Mouse (Mus musculus) hindlimb bud, embryonic 11.5 days (tissue): Measurements from ENCODE around the gene Atat1.
A peak's percentile ranks its signal among the peaks of the same experiment; 100 is the strongest.
"Not testable (repeated sequence)": the region's sequence is repeated elsewhere in the genome, so short reads cannot be mapped to it uniquely, and the experiment has no call there.

ENCODE experiments used
- DNase-seq: peaks from one replicate; pipeline ENCODE4 v3.0.0-alpha.2; 2012; ENCODE audit warnings: low read depth, low spot score; ENCODE audit errors: extremely low spot score

The Atat1 gene

DNA sequence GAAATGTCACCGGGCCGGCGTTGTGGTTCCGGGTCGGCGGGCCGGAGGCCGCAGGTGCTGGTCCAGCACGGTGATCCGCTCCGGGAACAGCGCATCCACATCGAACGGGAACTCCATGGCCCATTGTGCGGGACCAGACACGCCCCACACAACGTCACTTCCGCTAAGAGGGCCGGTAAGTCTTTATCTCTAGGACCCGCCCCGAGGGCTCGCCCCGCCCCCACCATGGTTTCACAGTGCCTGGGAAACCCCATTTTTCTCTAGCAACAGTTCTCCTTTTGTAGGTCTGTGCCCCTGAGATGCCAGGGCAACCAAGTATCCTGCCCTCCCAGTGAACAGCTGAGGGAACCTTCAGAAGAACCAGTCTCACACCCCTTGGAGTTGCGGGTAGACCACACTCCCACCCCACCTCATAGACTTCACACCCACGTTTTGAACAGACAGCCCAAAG is at the start of gene Atat1:
Gene Atat1 (minus strand): TSS at position 157 of the 451 bp plus-strand sequence.
- DNase-seq, result peak; percentile 75

DNA sequence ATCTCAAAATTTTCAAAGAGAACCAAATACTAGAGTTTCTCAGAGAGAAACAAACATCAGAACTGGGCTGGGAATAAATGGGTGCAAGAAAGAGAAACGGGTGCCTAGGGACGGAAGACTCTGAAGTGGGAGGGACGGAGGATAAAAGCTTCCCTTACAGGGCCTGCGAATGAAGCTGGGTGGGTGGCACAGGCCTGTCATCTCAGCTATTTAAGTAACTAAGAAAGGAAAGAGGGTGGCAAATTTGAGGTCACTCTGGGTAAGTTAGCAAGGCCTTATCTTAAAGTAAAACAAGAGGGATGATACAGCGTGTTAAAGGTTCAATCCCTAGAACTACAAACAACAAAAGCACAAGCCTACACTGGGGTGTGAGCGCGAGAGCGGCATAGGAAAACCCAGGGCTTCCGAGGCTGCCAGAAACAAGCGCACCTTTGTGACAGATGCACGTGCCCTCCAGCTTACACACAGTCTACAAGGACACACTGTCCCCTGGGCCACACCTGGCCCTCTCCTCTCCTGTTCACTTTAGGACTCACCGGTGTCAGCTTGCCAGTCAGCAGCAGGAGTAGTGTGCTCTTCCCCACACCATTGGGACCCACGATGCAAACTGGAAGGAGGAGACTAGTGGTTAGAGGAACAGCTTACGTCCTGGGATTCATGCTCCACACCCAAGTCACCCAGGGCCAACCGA is 48.8 kb upstream of the Atat1 start:
- no peak for DNase-seq

DNA sequence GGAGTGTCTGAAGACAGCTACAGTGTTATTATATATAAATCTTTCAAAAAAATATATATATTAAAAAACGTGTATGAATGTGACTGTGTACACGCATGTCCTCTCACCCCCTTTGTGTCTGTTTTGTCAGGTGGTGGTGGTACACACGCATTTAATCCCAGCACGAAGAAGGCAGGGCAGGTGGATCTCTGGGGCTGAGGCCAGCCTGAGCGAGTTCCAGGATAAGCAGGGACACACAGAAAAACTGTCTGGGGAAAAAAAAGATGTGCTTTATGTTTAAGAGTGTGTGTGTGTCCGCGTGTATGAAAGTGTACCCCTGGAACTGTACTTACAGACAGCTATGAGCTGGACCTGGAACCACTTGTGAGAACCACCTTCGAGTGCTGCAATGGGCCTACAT is 44.8 kb upstream of the Atat1 start:
- DNase-seq, result no peak

DNA sequence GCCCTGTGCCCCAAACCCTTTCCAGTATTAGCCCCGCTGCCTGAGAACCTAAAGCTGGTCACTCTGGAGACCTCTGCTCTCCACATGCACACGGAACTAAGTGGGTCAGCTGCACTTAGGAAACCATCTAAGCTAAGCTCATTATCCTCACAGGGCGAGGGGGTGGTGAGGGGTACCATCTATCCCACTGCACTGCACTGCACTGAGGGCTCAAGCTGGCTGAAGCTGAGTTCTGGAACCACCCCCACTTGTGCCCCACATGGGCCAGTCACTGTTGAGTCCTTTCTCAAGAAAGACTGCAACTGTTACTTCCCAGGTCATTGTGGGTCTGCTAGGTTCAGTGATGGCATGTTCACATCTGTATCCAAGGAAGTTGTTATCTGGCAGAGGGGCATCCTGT is 42.7 kb upstream of the Atat1 start:
- not testable (repeated sequence) for DNase-seq

DNA sequence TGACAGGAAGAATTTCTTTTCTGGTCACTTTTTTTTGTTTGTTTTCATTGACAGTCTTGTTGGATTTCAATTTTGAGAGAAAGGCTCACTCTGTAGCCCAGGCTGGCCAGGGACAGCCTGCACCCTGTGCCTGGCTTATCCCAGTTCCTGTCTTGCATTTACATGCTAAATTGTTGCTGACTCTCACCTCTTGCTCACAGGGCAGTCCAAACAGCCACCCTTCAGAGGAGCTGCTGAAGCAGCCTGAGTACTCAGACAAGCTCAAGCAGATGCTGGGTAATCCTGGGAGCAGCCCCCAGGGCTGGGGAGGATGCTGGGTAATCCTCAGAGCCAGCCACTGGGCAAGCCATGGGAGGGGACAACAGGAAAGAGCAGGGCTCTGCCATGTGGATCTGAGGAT is 41.1 kb upstream of the Atat1 start:
- DNase-seq, result not testable (repeated sequence)

DNA sequence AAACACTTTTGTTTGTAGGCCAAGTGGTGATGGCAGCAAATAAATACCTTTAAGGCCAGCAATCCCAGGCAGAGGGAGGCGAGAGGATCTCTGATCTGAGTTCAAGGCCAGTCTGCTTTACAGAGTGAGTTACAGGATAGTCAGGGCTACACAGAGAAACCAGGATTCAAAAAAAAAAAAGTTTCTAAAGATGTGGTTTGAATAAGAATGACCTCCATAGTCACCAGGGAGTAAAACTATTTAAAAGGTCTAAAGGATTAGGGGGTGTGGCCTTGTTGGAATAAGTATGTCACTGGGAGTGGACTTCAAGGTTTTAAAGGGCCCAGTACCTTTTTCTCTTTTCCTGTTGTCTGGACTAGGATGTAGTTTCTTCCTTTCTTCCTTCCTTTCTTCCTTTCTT is 30.1 kb upstream of the Atat1 start:
- DNase-seq, result no peak

- no peak for DNase-seq
Measured at GRCm38 (mm10) chr17:35939108-35939507, 29.2 kb upstream of the Atat1 start.

DNA sequence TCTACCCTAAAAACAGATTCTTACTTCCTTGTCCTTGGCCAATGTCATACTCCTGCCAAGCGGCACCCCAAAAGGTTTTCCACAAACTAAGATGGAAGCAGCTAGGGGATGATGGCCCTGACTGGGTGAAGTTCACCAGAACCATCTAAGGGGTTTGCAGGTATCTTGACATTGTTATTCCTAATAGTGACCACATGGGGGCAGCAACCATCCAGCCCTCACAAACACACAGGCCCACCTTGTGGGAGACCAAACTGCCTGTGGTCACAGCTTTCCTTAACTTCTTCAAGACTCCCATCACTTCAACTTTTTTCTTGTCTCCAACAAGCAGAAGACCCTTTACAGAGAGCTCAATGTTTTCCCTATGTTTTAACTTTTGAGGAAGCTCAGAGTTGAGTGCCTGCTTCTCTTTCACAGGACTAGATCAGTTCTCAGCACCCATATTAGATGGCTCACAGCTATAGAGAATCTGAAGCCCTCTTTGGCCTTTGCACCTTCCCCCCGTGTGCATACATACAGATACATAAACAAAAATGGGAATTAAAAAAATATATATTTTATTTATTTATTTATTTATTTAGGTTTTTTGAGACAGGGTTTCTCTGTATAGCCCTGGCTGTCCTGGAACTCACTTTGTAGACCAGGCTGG is 27.9 kb upstream of the Atat1 start:
- no peak for DNase-seq

DNA sequence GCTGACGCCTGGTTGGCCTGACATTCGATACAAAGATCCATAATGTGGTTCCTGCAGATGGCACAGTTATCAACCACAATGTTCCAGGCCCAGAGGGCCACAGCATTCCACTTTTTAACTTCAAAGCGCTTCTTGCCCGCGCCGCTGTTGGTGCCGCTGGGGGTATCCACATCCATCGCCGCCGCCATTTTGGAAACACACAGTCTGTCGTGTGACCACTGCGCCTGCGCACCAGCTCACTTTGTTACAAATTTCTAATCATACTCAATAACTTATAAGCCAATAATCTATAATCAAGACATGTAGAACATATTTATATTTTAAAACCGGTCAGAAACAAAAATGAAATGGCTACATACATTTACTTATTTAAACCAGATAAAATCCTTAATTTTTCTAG is 25.9 kb upstream of the Atat1 start:
- DNase-seq, result not testable (repeated sequence)

GRCm38 (mm10) chr17:35932608-35933007 is 22.7 kb upstream of the Atat1 start:
- DNase-seq, result no peak

DNA sequence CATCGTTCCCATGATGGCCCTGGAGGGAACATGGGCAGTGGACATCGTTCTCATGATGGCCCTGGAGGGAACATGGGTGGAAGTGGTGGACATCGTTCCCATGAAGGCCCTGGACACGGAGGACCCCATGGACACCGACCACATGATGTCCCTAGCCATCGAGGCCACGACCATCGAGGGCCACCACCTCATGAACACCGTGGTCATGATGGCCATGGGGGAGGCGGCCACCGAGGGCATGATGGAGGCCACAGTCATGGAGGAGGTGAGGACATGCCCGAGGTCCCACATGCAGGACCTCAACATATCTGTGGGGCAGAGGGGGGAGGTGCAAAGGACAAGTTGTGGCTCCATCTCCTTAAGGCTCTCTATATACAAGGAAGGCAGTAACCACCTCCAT is 20.8 kb upstream of the Atat1 start:
- DNase-seq, result no peak

DNA sequence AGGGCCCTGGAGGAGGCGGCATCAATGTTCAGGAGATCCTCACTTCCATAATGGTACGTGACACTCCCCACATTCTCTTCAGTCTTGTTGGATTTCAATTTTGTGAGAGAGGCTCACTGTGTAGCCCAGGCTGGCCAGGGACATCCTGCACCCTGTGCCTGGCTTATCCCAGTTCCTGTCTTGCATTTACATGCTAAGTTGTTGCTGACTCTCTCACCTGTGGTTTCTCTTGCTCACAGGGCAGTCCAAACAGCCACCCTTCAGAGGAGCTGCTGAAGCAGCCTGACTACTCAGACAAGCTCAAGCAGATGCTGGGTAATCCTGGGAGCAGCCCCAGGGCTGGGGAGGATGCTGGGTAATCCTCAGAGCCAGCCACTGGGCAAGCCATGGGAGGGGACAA is 19.7 kb upstream of the Atat1 start:
- DNase-seq, result no peak

- no peak for DNase-seq
Measured at GRCm38 (mm10) chr17:35927471-35927870, 17.6 kb upstream of the Atat1 start.

DNA sequence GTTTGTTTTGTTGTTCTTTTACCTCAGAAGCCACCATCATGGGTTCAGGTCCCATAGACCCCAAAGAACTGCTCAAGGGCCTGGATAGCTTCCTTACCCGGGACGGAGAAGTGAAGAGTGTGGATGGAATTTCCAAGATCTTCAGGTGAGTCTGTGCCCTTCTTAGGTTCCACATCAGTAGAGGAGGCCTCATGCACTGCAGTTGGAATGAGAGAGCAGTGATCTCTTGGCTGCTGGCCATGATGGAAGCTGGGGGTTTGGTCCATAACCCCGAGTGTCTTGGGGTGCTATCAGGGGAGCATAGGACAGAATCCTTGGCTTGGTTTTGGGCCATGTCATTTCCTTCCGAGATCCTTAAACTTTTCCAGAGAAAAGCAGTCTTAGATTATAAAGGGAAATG is 13.4 kb upstream of the Atat1 start:
- no peak for DNase-seq

GRCm38 (mm10) chr17:35922566-35922965 is 12.7 kb upstream of the Atat1 start:
- DNase-seq, result no peak

DNA sequence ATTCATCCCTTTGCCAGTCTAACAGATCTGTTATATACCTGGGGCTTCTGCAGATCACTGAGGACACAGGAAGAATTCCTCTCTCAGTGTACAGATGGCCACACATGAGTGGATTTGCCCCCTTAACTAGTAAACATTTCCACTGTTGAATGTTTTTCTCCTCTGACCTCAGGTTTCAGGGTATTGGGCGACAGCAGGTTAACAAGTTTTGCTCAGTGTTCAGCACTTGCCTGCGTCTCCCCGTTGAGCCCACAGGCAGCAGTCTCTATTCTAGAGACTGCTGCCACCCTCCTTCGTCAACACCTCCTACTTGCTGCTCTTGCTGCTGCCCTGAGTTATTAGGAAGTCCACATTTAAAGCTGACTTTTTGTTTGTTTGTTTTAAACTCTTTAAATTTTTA is 11.8 kb upstream of the Atat1 start:
- DNase-seq, result no peak

- DNase-seq, result no peak
Measured at GRCm38 (mm10) chr17:35920862-35921562, 11.1 kb upstream of the Atat1 start.

- DNase-seq, result no peak
Measured at GRCm38 (mm10) chr17:35920384-35920783, 10.5 kb upstream of the Atat1 start.

DNA sequence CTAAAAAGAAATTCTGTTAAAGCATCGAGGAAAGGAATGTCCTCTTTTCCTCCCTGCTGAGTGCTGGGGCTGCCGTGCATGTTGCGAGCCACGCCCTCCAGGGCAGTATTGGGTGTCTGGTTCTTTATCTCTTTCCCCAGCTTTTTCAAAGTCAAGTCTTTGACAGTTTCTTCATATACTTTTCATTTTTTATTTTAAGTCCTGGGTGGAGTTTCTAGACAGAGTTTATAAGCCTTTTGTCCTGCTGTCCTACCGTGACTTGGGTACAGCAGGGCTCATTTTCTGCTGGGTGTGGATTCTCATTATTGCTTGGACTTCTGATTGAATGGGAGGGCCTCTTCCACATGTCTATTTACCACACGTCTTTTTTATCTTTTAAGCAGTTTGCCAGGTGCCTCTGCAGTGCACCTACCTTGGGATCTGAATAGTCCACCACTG is 10.0 kb upstream of the Atat1 start:
- no peak for DNase-seq

- DNase-seq, result peak; percentile 93
Measured at GRCm38 (mm10) chr17:35919060-35919715, 9.3 kb upstream of the Atat1 start.

GRCm38 (mm10) chr17:35918276-35919059 is 8.6 kb upstream of the Atat1 start:
- no peak for DNase-seq
